Mouse (Mus musculus) forebrain, embryonic 13.5 days (tissue): ENCODE measurements around the gene Utp11. TPM values are rescaled to one million over a fixed set of nuclear protein-coding genes. Genes with fewer than 3 reads are reported as not detected.
"Not testable (repeated sequence)": the region's sequence is repeated elsewhere in the genome, so short reads cannot be mapped to it uniquely, and the experiment has no call there.

Experiments
- ATAC-seq: fragments of 200-750 bp; cut with Nextera tagmentation; 2 replicates; pipeline ENCODE4 v1.8.0; 2017
- H3K27ac ChIP-seq: fragments of 300-500 bp; sonication (generic); 2 replicates; pipeline ENCODE4 v1.5.1; 2015; ENCODE audit warnings: inconsistent platforms, mild to moderate bottlenecking, moderate library complexity
- H3K27me3 ChIP-seq: fragments of 300-500 bp; sonication (generic); 2 replicates; pipeline ENCODE4 v1.6.1; 2015; ENCODE audit warnings: mild to moderate bottlenecking, inconsistent platforms
- H3K36me3 ChIP-seq: fragments of 300-500 bp; sonication (generic); 2 replicates; pipeline ENCODE4 v1.6.1; 2015; ENCODE audit warnings: mild to moderate bottlenecking, inconsistent platforms; ENCODE audit not compliant: poor library complexity, severe bottlenecking
- H3K4me1 ChIP-seq: fragments of 300-500 bp; sonication (generic); 2 replicates; pipeline ENCODE4 v1.6.1; 2015; ENCODE audit warnings: inconsistent platforms
- H3K4me2 ChIP-seq: fragments of 300-500 bp; sonication (generic); 2 replicates; pipeline ENCODE4 v1.6.1; 2015; ENCODE audit warnings: inconsistent platforms, mild to moderate bottlenecking, moderate library complexity
- H3K4me3 ChIP-seq: fragments of 300-500 bp; sonication (generic); 2 replicates; pipeline ENCODE4 v1.5.1; 2015; ENCODE audit warnings: mild to moderate bottlenecking, inconsistent platforms
- H3K9ac ChIP-seq: fragments of 300-500 bp; sonication (generic); 2 replicates; pipeline ENCODE4 v1.6.1; 2015; ENCODE audit warnings: mild to moderate bottlenecking, inconsistent platforms
- H3K9me3 ChIP-seq: fragments of 300-500 bp; sonication (generic); replicated peaks from 2 replicates; pipeline ENCODE4 v1.6.1; 2016; ENCODE audit warnings: inconsistent platforms
- WGBS: fragments of 180-500 bp; shearing (Covaris S2); methylation state at CpG from one replicate; pipeline ENCODE4 v1.1.7; 2015; 5-methylcytosine and 5-hydroxymethylcytosine counted together
- polyA plus RNA-seq: library from polyadenylated mRNA; unstranded; fragments of >200 nt; fragmentation: Nextera tagmentation; extraction: Ambion mirVana; gene quantifications from 2 replicates; pipeline ENCODE4 v1.2.1, GENCODE M21; 2015

The Utp11 gene
- 49.9 and 59.1 TPM in 2 replicates for polyA plus RNA-seq

DNA sequence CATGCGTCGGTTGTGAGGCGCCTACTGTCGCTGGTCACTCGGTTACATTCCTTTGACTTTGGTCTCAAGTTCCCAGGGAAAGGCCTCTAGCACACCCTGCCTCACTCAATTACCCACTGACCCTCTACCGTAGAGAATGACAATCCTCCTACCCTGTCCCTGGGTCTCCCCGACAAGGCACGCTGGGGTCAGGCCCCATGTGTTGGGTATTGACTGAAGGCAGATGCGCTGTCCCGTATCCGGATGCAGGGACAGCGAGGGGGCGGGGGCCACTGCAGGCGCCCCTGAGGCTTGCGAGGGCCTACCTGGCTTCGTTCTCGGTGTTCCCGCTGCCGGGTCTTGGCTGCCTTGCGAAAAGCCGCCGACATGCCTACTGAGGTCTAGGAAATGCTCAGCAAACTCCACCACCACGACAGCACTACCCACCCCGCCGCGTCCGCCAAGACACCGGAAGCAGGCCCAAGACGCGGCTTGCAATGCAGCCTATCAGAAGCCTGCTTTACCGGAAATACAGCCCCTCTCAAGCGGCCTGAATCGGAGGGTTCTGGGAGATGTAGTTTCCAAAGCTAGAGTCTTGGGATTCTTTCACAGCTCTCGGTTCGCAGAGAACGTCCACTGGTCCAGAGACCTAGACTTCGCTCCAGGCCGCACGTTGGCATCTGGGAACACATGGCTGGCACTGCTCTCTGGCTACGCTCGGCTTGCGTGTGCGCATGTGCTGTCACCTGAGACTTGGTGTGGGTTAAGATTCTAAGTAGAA is at the start of gene Utp11:
Utp11 (minus strand) TSS at position 466 of the 760 bp plus-strand sequence.
- Histone ChIP-seq H3K4me1 (peaks cover 19% of the 10 kb centered on the region), H3K4me2 (peak within 1 kb of the TSS; percentile 91), H3K36me3 (0 out of 2 replicates have a peak, but pooled peaks cover 7% of the 10 kb centered on the region), H3K27ac (no peak within 1 kb of the TSS; the same call in 1 of the 2 replicates), H3K4me3 (peak within 1 kb of the TSS; percentile 84), H3K9ac (peak within 1 kb of the TSS; percentile 96), H3K9me3 (no peaks in the 10 kb centered on the region), H3K27me3 (peaks cover 18% of the 10 kb centered on the region)
- ATAC-seq = peak; percentile 99
- 1% methylated on average over 43 of the region's 43 CpGs for WGBS

GRCm38 (mm10) chr4:124742839-124743238 is 49.4 kb upstream of the Utp11 start:
- Histone ChIP-seq H3K4me1 (peaks cover 7% of the 10 kb centered on the region), H3K4me3 (no peak overlapping the region), H3K27ac (no peak overlapping the region), H3K9me3 (no peaks in the 10 kb centered on the region), H3K9ac (no peak overlapping the region), H3K36me3 (no peaks in the 10 kb centered on the region; the same call in 1 of the 2 replicates), H3K4me2 (no peak overlapping the region), H3K27me3 (no peaks in the 10 kb centered on the region)
- 82% methylated on average over 11 of the region's 11 CpGs for WGBS
- ATAC-seq = no peak

DNA sequence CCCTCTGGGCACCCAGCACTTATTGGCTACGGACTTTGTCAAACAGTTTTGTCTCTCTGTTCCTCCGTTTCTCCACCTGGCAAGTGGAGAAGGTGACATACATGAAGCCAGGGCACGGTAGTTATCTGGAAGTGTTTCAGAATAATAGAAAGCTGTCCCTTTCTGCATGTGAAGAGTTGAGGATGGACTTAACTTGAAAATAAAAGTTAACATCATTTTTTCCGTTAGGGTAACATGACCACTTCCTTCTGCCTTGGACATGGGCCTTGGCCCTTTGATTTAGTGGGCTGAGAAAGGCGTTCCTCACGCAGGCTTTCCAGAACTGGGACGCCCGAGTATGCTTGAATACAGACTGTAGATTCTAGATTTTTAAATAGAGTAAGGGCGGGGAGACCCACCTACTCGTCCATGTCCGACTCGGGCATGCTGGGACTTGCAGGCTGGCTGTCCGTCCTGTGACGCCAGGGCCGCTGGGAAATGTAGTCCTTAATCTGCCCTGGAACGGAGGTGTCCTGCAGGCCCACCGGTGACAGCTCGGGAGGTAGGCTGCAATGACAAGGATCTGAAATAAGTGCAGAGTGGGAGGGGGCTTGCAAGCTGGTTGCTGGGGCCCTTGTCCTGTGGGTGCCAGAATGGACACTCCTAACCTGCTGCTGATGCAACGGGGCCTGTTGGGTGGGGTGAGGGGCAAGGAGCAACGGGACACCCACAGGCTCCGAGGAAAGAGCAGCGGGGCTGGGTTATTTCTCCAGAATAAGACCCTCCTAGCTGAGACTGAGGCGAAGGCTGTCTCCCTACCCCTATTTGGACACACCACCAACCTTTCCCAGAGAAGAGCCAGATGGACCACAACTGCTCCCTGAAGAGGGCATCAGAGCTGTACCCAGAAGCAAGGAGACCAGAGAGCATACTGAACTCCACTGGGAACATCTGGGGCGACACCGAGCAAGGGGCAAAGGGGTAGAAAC is 48.3 kb upstream of the Utp11 start, which contains the start of gene Inpp5b:
Inpp5b (plus strand) TSS at position 475 of the 968 bp plus-strand sequence.
- no peaks in the 10 kb centered on the region for H3K27me3 ChIP-seq
- H3K9me3 ChIP-seq = no peaks in the 10 kb centered on the region
- H3K4me3 ChIP-seq = peak within 1 kb of the TSS; percentile 60
- peaks cover 7% of the 10 kb centered on the region for H3K4me1 ChIP-seq
- ATAC-seq = peak; percentile 95
- 0 out of 2 replicates have a peak within 1 kb of the TSS, but pooled peaks have one; percentile 22 for H3K27ac ChIP-seq
- H3K9ac ChIP-seq = peak within 1 kb of the TSS; percentile 71
- H3K4me2 ChIP-seq = peak within 1 kb of the TSS; percentile 73
- no peaks in the 10 kb centered on the region; the same call in 1 of the 2 replicates for H3K36me3 ChIP-seq
- 17% methylated on average over 25 of the region's 25 CpGs for WGBS

DNA sequence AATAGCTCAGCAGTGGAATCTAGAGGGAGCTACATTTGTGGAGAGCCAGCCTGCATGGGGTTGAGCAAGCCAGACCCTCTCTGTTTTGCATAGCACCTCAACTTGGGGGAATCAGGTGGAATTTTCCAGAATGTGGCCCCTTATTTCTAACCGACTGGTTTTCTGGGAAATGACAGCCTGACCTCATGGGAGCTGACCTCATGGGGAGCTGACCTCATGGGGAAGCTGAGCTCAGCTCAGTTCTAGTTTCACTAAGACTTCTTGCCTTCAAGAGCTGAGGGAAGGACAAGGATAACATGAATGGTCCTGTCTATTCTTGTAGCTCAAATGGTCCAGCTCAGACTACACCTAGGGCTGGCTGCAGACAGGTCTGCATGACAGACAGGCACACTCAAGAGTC is 45.4 kb upstream of the Utp11 start:
- Histone ChIP-seq H3K9ac (no peak overlapping the region), H3K9me3 (no peaks in the 10 kb centered on the region), H3K27ac (no peak overlapping the region), H3K4me2 (no peak overlapping the region), H3K4me3 (no peak overlapping the region), H3K36me3 (peaks cover 8% of the 10 kb centered on the region), H3K4me1 (peaks cover 7% of the 10 kb centered on the region), H3K27me3 (no peaks in the 10 kb centered on the region)
- 80% methylated on average over 1 of the region's 1 CpGs for WGBS
- ATAC-seq = no peak

- no peak for ATAC-seq
- peaks cover 15% of the 10 kb centered on the region for H3K36me3 ChIP-seq
- no peak overlapping the region for H3K9ac ChIP-seq
- H3K27me3 ChIP-seq = no peaks in the 10 kb centered on the region
- H3K27ac ChIP-seq = no peak overlapping the region
- H3K4me2 ChIP-seq = no peak overlapping the region
- WGBS = 63% methylated on average over 4 of the region's 4 CpGs
- H3K4me1 ChIP-seq = peaks cover 7% of the 10 kb centered on the region
- H3K9me3 ChIP-seq = no peaks in the 10 kb centered on the region
- no peak overlapping the region for H3K4me3 ChIP-seq
Observed at GRCm38 (mm10) chr4:124738013-124738412, 44.6 kb upstream of the Utp11 start.

GRCm38 (mm10) chr4:124737486-124737885 is 44.1 kb upstream of the Utp11 start:
- no peak overlapping the region for H3K27ac ChIP-seq
- H3K4me3 ChIP-seq = no peak overlapping the region
- H3K9me3 ChIP-seq = no peaks in the 10 kb centered on the region
- H3K4me1 ChIP-seq = peaks cover 7% of the 10 kb centered on the region
- no peak for ATAC-seq
- peaks cover 21% of the 10 kb centered on the region for H3K36me3 ChIP-seq
- H3K27me3 ChIP-seq = no peaks in the 10 kb centered on the region
- 78% methylated on average over 5 of the region's 5 CpGs for WGBS
- no peak overlapping the region for H3K4me2 ChIP-seq
- H3K9ac ChIP-seq = no peak overlapping the region

GRCm38 (mm10) chr4:124736952-124737351 is 43.6 kb upstream of the Utp11 start:
- 65% methylated on average over 2 of the region's 2 CpGs for WGBS
- no peak for ATAC-seq
- Histone ChIP-seq H3K36me3 (peaks cover 26% of the 10 kb centered on the region), H3K9me3 (no peaks in the 10 kb centered on the region), H3K4me2 (no peak overlapping the region), H3K9ac (no peak overlapping the region), H3K27ac (no peak overlapping the region), H3K4me3 (no peak overlapping the region), H3K4me1 (peaks cover 2% of the 10 kb centered on the region), H3K27me3 (no peaks in the 10 kb centered on the region)

DNA sequence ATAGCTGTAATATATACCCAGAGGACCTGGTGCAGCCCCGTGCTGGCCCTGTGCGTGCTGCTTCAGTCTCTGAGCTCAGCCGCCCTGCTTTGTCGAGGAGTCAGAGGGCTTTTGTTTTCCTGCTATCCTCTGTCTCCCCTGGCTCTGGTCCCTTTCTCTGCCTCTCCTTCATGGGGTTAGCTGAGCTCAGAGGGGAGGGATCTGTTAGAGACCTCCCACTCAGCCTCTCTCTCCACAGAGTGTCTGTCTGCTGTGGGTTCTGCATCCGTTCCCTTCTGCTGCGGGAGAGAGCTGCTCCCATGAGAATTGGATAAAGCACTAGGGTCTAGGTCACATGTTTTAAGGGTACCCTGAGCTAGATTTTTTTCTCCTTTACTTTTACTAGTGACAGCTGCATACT is 32.7 kb upstream of the Utp11 start:
- WGBS = 81% methylated on average over 6 of the region's 6 CpGs
- no peak for ATAC-seq
- no peak overlapping the region for H3K27ac ChIP-seq
- H3K4me1 ChIP-seq = no peaks in the 10 kb centered on the region
- H3K4me2 ChIP-seq = no peak overlapping the region
- H3K27me3 ChIP-seq = no peaks in the 10 kb centered on the region
- H3K9me3 ChIP-seq = no peaks in the 10 kb centered on the region
- peaks cover 99% of the 10 kb centered on the region for H3K36me3 ChIP-seq
- no peak overlapping the region for H3K9ac ChIP-seq
- no peak overlapping the region for H3K4me3 ChIP-seq

GRCm38 (mm10) chr4:124719101-124719500 is 25.7 kb upstream of the Utp11 start:
- ATAC-seq = no peak
- Histone ChIP-seq H3K4me3 (no peak overlapping the region), H3K9ac (no peak overlapping the region), H3K27me3 (no peaks in the 10 kb centered on the region), H3K27ac (no peak overlapping the region), H3K4me2 (no peak overlapping the region), H3K9me3 (no peaks in the 10 kb centered on the region), H3K4me1 (peaks cover 16% of the 10 kb centered on the region), H3K36me3 (peaks cover 83% of the 10 kb centered on the region)
- WGBS = 94% methylated on average over 4 of the region's 4 CpGs

- WGBS = under 1% methylated on average over 57 of the region's 57 CpGs
- Histone ChIP-seq H3K9ac (peak within 1 kb of the TSS; percentile 95), H3K27me3 (peaks cover 10% of the 10 kb centered on the region), H3K4me3 (peak within 1 kb of the TSS; percentile 96), H3K36me3 (peaks cover 40% of the 10 kb centered on the region), H3K4me1 (peaks cover 22% of the 10 kb centered on the region), H3K27ac (peak within 1 kb of the TSS; percentile 68), H3K9me3 (no peaks in the 10 kb centered on the region), H3K4me2 (peak within 1 kb of the TSS; percentile 88)
- peak; percentile 96 for ATAC-seq
Observed at GRCm38 (mm10) chr4:124714545-124715481, 21.4 kb upstream of the Utp11 start, which contains the start of gene Sf3a3. Sf3a3 (plus strand) TSS chr4:124714776.

DNA sequence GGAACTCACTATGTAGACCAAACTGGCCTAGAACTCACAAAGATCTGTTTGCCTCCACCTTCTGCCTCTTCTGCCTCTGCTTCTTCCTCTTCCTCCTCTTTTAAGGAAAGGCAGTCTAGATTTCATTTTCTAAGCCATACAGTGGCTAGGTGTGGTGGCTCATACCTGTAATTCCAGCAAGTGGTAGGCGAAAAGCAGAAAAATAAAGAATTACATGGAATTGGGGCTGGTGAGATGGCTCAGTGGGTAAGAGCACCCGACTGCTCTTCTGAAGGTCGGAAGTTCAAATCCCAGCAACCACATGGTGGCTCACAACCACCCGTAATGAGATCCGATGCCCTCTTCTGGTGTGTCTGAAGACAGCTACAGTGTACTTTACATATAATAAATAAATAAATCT is 20.4 kb upstream of the Utp11 start:
- ATAC-seq = not testable (repeated sequence)
- 77% methylated on average over 5 of the region's 5 CpGs for WGBS
- peaks cover 19% of the 10 kb centered on the region for H3K27me3 ChIP-seq

More for the DNA sequence above, 20.4 kb upstream of the Utp11 start:
- H3K9ac ChIP-seq, H3K4me3 ChIP-seq, H3K27ac ChIP-seq, H3K4me2 ChIP-seq, H3K9me3 ChIP-seq: not testable (repeated sequence)
- H3K36me3 ChIP-seq = peaks cover 30% of the 10 kb centered on the region
- H3K4me1 ChIP-seq = peaks cover 29% of the 10 kb centered on the region
